Mouse (Mus musculus) adipocyte (in vitro differentiated cells): ENCODE data around the gene Ccdc163.
A peak's percentile ranks its signal among the peaks of the same experiment; 100 is the strongest.
"Not testable (repeated sequence)": the region's sequence is repeated elsewhere in the genome, so short reads cannot be mapped to it uniquely, and the experiment has no call there.

ENCODE experiments used
- DNase-seq: peaks from one replicate; pipeline ENCODE4 v3.0.0-alpha.2; 2016; ENCODE audit warnings: low spot score

Ccdc163 gene

DNA sequence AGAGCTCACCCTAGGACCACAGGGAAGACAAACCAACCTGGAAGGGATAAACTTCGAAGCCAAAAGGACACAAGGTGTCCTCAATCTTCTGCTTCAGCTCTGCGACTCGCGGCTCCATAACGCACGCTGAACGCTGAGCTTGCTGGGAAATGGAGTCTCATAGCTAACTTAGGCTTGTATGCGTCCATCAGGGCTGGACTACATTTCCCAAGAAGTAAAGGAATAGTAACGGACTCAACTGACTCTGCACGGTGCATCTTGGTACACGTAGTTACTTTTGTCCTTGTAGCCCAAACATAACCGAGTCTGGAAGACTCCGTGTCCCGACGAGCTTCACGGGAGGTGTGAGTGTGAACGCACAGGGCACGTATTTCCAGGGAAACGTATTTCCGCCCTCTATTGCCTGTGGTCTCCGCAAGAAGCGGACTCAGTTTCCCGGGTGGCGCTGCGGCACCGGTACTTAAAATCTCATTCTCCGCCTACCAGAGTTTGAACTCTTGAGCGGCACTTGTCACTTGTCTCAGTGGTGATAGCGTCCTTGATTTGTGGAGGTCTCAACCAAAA, at the start of gene Ccdc163, which contains the start of gene Mmachc:
TSS of gene Ccdc163 (plus strand) at position 309 of the 564 bp plus-strand sequence.
TSS of gene Mmachc (minus strand) at position 206 of the 564 bp plus-strand sequence.
- peak; percentile 99 for DNase-seq

DNA sequence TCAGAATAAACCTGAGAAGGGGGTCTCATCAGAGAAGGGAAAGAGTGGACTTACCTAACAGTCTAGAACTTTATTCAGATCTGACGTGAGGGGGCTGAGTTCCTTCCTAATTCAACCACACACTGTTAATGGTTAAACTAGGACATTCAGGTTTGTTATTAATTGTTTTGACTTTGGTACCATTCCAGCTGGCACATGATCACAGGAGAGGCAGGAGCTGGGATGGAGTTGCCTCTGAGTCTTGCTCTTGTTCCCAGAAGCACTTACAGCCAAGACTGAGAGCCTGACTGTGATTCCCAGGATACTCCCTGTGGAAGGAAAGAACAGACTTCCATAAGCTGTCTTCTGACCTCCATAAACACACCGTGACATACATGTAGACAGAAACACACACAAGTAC, 48.8 kb upstream of the Ccdc163 start:
- no peak for DNase-seq

DNA sequence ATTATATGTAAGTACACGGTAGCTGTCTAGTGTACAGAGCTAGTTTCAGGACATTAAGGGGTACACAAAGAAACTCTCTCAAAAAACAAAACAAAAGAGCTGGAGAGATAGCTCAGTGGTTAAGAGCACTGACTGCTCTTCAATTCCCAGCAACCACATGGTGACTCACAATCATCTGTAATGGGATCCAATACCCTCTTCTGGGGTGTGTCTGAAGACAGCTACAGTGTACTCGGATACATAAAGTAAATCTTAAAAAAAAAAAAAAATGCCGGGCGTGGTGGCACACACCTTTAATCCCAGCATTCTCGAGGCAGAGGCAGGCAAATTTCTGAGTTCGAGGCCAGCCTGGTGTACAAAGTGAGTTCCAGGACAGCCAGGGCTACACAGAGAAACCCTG, 48.4 kb upstream of the Ccdc163 start:
- DNase-seq = not testable (repeated sequence)

GRCm38 (mm10) chr4:116660829-116661228, 47.5 kb upstream of the Ccdc163 start:
- no peak for DNase-seq

- DNase-seq = no peak
Measured at GRCm38 (mm10) chr4:116661998-116662397, 46.3 kb upstream of the Ccdc163 start.

DNA sequence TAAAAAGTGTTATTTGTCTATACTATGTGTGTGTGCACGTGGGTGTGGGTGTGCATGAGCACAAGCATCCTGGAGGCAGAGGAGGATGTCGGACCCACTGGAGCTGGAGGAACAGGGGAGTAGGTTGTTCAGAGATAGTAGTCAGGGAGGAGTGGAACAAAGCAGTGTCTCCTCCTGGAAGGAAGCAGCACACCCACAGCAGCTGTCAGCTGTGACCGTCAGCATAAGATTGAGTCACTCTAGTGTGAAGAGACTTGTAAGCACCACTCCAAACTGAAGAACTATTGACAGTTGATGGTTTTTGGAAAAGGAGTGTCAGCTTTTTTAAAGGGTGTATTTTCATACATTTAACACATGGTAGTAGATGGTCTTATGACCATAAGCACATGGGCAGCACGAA, 41.7 kb upstream of the Ccdc163 start:
- no peak for DNase-seq

- DNase-seq = peak; percentile 40
Measured at GRCm38 (mm10) chr4:116668145-116668544, 40.2 kb upstream of the Ccdc163 start.

DNA sequence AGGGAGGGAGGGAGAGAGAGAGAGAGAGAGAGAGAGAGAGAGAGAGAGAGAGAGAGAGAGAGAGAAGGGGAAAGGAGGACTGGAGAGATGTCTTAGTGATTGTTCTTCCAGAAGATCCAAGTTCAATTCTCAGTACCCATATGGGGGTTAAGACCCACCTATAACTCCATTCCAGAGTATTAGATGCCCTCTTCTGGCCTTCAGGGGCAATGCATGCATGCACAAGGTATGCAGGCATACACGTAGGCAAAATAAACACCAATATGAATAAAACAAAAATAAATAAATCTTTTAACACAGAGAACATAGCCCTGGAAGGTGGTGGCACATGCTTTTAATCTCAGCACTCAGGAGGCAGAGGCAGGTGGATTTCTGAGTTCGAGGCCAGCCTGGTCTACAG, 39.0 kb upstream of the Ccdc163 start:
- no peak for DNase-seq

GRCm38 (mm10) chr4:116672785-116673184, 35.5 kb upstream of the Ccdc163 start:
- DNase-seq = peak; percentile 85

GRCm38 (mm10) chr4:116674761-116675160, 33.5 kb upstream of the Ccdc163 start:
- DNase-seq = not testable (repeated sequence)

DNA sequence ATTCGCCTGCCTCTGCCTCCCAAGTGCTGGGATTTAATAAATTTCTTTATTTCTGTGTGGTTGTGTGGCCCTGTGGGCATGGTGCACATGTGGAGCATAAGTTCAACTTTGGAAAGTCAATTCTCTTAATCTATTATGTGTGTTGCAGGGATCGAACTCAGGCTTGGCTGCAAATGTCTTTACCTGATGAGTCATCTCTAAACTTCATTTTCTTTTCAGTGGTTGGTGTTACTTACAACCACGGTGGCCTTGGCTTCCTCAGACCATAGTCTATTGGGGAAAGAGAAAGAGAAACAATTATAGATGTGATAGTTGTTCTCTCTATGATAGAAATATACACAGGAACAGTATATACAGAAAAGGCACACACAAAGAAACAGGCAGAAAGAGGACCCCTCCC, 32.3 kb upstream of the Ccdc163 start:
- DNase-seq = no peak

- no peak for DNase-seq
Measured at GRCm38 (mm10) chr4:116677808-116678207, 30.5 kb upstream of the Ccdc163 start.

- peak; percentile 47 for DNase-seq
Measured at GRCm38 (mm10) chr4:116679141-116679540, 29.2 kb upstream of the Ccdc163 start.

- DNase-seq = not testable (repeated sequence)
Measured at GRCm38 (mm10) chr4:116680521-116680920, 27.8 kb upstream of the Ccdc163 start.

DNA sequence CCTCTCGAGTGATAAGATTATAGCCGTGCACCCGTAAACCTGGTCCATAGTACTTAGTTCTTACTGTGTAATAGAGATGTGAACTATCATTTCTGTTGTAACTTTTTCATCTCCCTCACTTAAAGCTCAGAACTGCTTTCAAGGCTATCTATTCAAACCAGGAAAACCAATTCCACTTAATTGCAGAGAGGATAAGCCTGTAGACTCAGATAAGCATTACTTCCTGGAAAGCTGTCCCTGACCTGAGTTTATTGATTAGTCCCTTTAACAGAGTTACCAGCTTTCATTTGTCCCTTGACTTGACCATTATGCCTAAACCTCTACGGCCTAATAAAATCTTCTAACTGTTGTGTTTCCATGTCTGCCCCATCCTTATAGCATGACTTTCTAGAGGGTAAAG, 24.4 kb upstream of the Ccdc163 start:
- DNase-seq = no peak

GRCm38 (mm10) chr4:116684665-116685064, 23.6 kb upstream of the Ccdc163 start:
- DNase-seq = peak; percentile 31

- DNase-seq = peak; percentile 92
Measured at GRCm38 (mm10) chr4:116685402-116686061, 22.8 kb upstream of the Ccdc163 start, which contains the start of gene Prdx1. TSS of gene Prdx1 (plus strand) at chr4:116685544.

GRCm38 (mm10) chr4:116687041-116687440, 21.3 kb upstream of the Ccdc163 start:
- no peak for DNase-seq

GRCm38 (mm10) chr4:116689309-116689876, 18.9 kb upstream of the Ccdc163 start:
- DNase-seq = no peak

- DNase-seq = no peak
Measured at GRCm38 (mm10) chr4:116692146-116692545, 16.2 kb upstream of the Ccdc163 start.

GRCm38 (mm10) chr4:116693785-116694184, 14.5 kb upstream of the Ccdc163 start:
- no peak for DNase-seq

- no peak for DNase-seq
Measured at GRCm38 (mm10) chr4:116698693-116699342, 9.5 kb upstream of the Ccdc163 start.

- no peak for DNase-seq
Measured at GRCm38 (mm10) chr4:116700964-116701363, 7.3 kb upstream of the Ccdc163 start.
